In genomic region chr6:137315265-137315664, GRCm38 (mm10) we compare ENCODE assay signal across 18 mouse cellular contexts.
DNase-seq lines count a peak whose midpoint lies in the region; ATAC-seq and TF ChIP-seq lines count a peak whose summit lies in the region.
"Had no signal": no experiment of that assay in that cellular context is flagged by ENCODE, and none has a peak within 500 bp of the region (broad histone marks: within the 10 kb centered on the region; RNA-seq: fewer than 3 reads in every experiment).

No protein-coding gene starts in this region.

- intact Hi-C loops in heart, postnatal 36 days (cut with DNase I), result no loop called here

- H3K4me2 ChIP-seq in heart, embryonic 12.5 days, result peak overlapping the region; percentile 17; the same call in 1 of the 2 replicates
- H3K4me2 ChIP-seq in heart, embryonic 16.5 days (ENCODE audit: low read depth, low read length), result 0 out of 2 replicates have a peak overlapping the region, but pooled peaks have one; percentile 6
- H3K4me2 ChIP-seq in liver, embryonic 16.5 days (ENCODE audit: low read depth, low read length), result no peak overlapping the region
- H3K4me2 ChIP-seq in liver, postnatal 0 days (ENCODE audit: low read depth, low read length), result no peak overlapping the region
- H3K4me2 ChIP-seq: forebrain, embryonic 13.5 days; hindbrain, embryonic 15.5 days had no signal

- no peak for TF ChIP-seq CTCF in liver, postnatal 0 days (IDR thresholded peaks at IDR 0.05; ENCODE audit: low read depth)

- H3K4me3 ChIP-seq in heart, embryonic 12.5 days, result no peak overlapping the region
- no peak overlapping the region for H3K4me3 ChIP-seq in heart, embryonic 16.5 days (ENCODE audit: low read length)
- no peak overlapping the region for H3K4me3 ChIP-seq in liver, embryonic 16.5 days (ENCODE audit: low read depth, low read length)
- H3K4me3 ChIP-seq in liver, postnatal 0 days (ENCODE audit: low read depth, low read length), result no peak overlapping the region
- H3K4me3 ChIP-seq: forebrain, embryonic 13.5 days; hindbrain, embryonic 15.5 days had no signal

- peaks cover 34% of the 10 kb centered on the region for H3K4me1 ChIP-seq in heart, embryonic 12.5 days (replicated peaks)
- H3K4me1 ChIP-seq in heart, embryonic 16.5 days (ENCODE audit: control insufficient read depth, insufficient read depth, low read length), result peaks cover 27% of the 10 kb centered on the region
- H3K4me1 ChIP-seq in liver, embryonic 16.5 days (ENCODE audit: control insufficient read depth, low read depth, low read length), result peaks cover 25% of the 10 kb centered on the region
- peaks cover 21% of the 10 kb centered on the region for H3K4me1 ChIP-seq in liver, postnatal 0 days (ENCODE audit: insufficient read depth)
- H3K4me1 ChIP-seq: hindbrain, embryonic 15.5 days had no signal

- no peak overlapping the region for H3K9ac ChIP-seq in heart, embryonic 12.5 days
- H3K9ac ChIP-seq in heart, embryonic 16.5 days (ENCODE audit: low read length), result no peak overlapping the region
- H3K9ac ChIP-seq in liver, embryonic 16.5 days (ENCODE audit: low read depth, low read length), result no peak overlapping the region
- no peak overlapping the region for H3K9ac ChIP-seq in liver, postnatal 0 days (replicated peaks)
- H3K9ac ChIP-seq: forebrain, embryonic 13.5 days; forebrain, postnatal 0 days; hindbrain, embryonic 15.5 days had no signal

- no peak for TF ChIP-seq EP300 in liver, postnatal 0 days (IDR thresholded peaks at IDR 0.05; ENCODE audit: low read depth)

- no peak for DNase-seq in heart, postnatal 4 days
- DNase-seq in heart, postnatal 36 days, result no peak
- no peak for DNase-seq in liver, postnatal 0 days
- DNase-seq in retina, postnatal 1 day, result no peak
- DNase-seq: adrenal gland, adult 2 months; adrenal gland, postnatal 25 days; cerebellum, adult 18-20 months; cerebellum, adult 9-11 months; cerebellum, postnatal 36 days; forebrain, postnatal 0 days; gastrocnemius, postnatal 14 days; kidney, adult 2 months had no signal

- 11% methylated on average over 4 of the region's 4 CpGs for WGBS in heart, embryonic 12.5 days
- 9% methylated on average over 4 of the region's 4 CpGs for whole genome bisulfite sequencing in heart, embryonic 16.5 days
- whole genome bisulfite sequencing in liver, embryonic 16.5 days (ENCODE audit: insufficient replicate concordance), result 16% methylated on average over 4 of the region's 4 CpGs
- WGBS in liver, postnatal 0 days (ENCODE audit: insufficient replicate concordance), result 38% methylated on average over 4 of the region's 4 CpGs

- peak overlapping the region; percentile 45 for H3K27ac ChIP-seq in heart, embryonic 12.5 days (ENCODE audit: poor library complexity, severe bottlenecking)
- H3K27ac ChIP-seq in heart, embryonic 16.5 days (ENCODE audit: low read length), result peak overlapping the region; percentile 51
- peak overlapping the region; percentile 14 for H3K27ac ChIP-seq in liver, embryonic 16.5 days (ENCODE audit: low read length)
- no peak overlapping the region for H3K27ac ChIP-seq in liver, postnatal 0 days (ENCODE audit: low read depth)
- H3K27ac ChIP-seq: forebrain, embryonic 13.5 days; hindbrain, embryonic 15.5 days had no signal

- H3K9me3 ChIP-seq in heart, embryonic 12.5 days (replicated peaks), result peaks cover 9% of the 10 kb centered on the region; the same call in 1 of the 2 replicates
- peaks cover 4% of the 10 kb centered on the region for H3K9me3 ChIP-seq in heart, embryonic 16.5 days (replicated peaks; ENCODE audit: control insufficient read depth, low read length)
- H3K9me3 ChIP-seq in liver, embryonic 16.5 days (replicated peaks; ENCODE audit: control insufficient read depth, low read length), result no peaks in the 10 kb centered on the region
- H3K9me3 ChIP-seq in liver, postnatal 0 days (ENCODE audit: low read length), result no peaks in the 10 kb centered on the region
- H3K9me3 ChIP-seq: forebrain, embryonic 13.5 days; hindbrain, embryonic 15.5 days had no signal

- no peaks in the 10 kb centered on the region for H3K36me3 ChIP-seq in heart, embryonic 12.5 days
- H3K36me3 ChIP-seq in heart, embryonic 16.5 days (ENCODE audit: control insufficient read depth, insufficient read depth), result no peaks in the 10 kb centered on the region
- no peaks in the 10 kb centered on the region for H3K36me3 ChIP-seq in liver, embryonic 16.5 days (ENCODE audit: control insufficient read depth, insufficient read depth)
- no peaks in the 10 kb centered on the region for H3K36me3 ChIP-seq in liver, postnatal 0 days (replicated peaks; ENCODE audit: insufficient read depth, low read length)
- H3K36me3 ChIP-seq: hindbrain, embryonic 15.5 days had no signal

- 0 out of 2 replicates have a peak, but pooled peaks have one; percentile 29 for ATAC-seq in heart, embryonic 12.5 days (ENCODE audit: insufficient number of reproducible peaks, low FRiP score)
- peak; percentile 64 for ATAC-seq in heart, embryonic 16.5 days (replicated peaks; ENCODE audit: extremely low read depth, insufficient read depth, low FRiP score)
- ATAC-seq in liver, embryonic 16.5 days (ENCODE audit: low read depth), result peak; percentile 12; the same call in 1 of the 2 replicates
- no peak for ATAC-seq in liver, postnatal 0 days
- ATAC-seq: forebrain, embryonic 13.5 days; forebrain, postnatal 0 days; intestine, embryonic 16.5 days had no signal

- H3K27me3 ChIP-seq in heart, embryonic 12.5 days (replicated peaks), result no peaks in the 10 kb centered on the region
- no peaks in the 10 kb centered on the region for H3K27me3 ChIP-seq in heart, embryonic 16.5 days (ENCODE audit: control insufficient read depth, insufficient read depth, low read length)
- H3K27me3 ChIP-seq in liver, embryonic 16.5 days (ENCODE audit: control insufficient read depth, insufficient read depth, low read depth, low read length), result no peaks in the 10 kb centered on the region
- no peaks in the 10 kb centered on the region for H3K27me3 ChIP-seq in liver, postnatal 0 days (ENCODE audit: insufficient read depth, low read length)
- H3K27me3 ChIP-seq: forebrain, embryonic 13.5 days; hindbrain, embryonic 15.5 days had no signal

Comparison
In these comparisons a context has a peak if more than half of its experiments do, and no peak if none do; other contexts are left out.
1. H3K4me2 ChIP-seq: peak in heart, embryonic 12.5 days (single experiment) and heart, embryonic 16.5 days (single experiment); none in liver, embryonic 16.5 days (single experiment) and liver, postnatal 0 days (single experiment).